Mouse (Mus musculus) layer of hippocampus, adult 11-12 months (tissue): Measurements from ENCODE around the gene Ifrd2.

ENCODE experiments used
- DNase-seq: peaks from one replicate; pipeline ENCODE4 v3.0.0; 2022; ENCODE audit warnings: low spot score

Ifrd2 gene

GRCm38 (mm10) chr9:107586974-107587832 lies at the start of gene Ifrd2:
Gene Ifrd2, plus strand, starts transcription at chr9:107587642.
- peak; percentile 98 for DNase-seq

GRCm38 (mm10) chr9:107538231-107538630 lies 49.2 kb upstream of the Ifrd2 start:
- DNase-seq: no peak

- DNase-seq: no peak
Measured at GRCm38 (mm10) chr9:107538711-107539110, 48.7 kb upstream of the Ifrd2 start.

- DNase-seq: no peak
Measured at GRCm38 (mm10) chr9:107539940-107540339, 47.5 kb upstream of the Ifrd2 start.

- no peak for DNase-seq
Measured at GRCm38 (mm10) chr9:107540420-107540819, 47.0 kb upstream of the Ifrd2 start.

GRCm38 (mm10) chr9:107541005-107541404 lies 46.4 kb upstream of the Ifrd2 start:
- no peak for DNase-seq

GRCm38 (mm10) chr9:107541474-107542351 lies 45.7 kb upstream of the Ifrd2 start, which contains the start of the genes Cyb561d2 and Nprl2:
Gene Cyb561d2, minus strand, starts transcription at chr9:107542193.
Gene Nprl2, plus strand, starts transcription at chr9:107542226.
- peak; percentile 94 for DNase-seq

- DNase-seq: no peak
Measured at GRCm38 (mm10) chr9:107542352-107542686, 45.1 kb upstream of the Ifrd2 start.

- no peak for DNase-seq
Measured at GRCm38 (mm10) chr9:107542721-107543120, 44.7 kb upstream of the Ifrd2 start.

GRCm38 (mm10) chr9:107543299-107543698 lies 44.1 kb upstream of the Ifrd2 start:
- no peak for DNase-seq

GRCm38 (mm10) chr9:107544196-107544700 lies 43.2 kb upstream of the Ifrd2 start:
- no peak for DNase-seq

- no peak for DNase-seq
Measured at GRCm38 (mm10) chr9:107544729-107545128, 42.7 kb upstream of the Ifrd2 start.

GRCm38 (mm10) chr9:107545199-107545598 lies 42.2 kb upstream of the Ifrd2 start:
- no peak for DNase-seq

- DNase-seq: peak; percentile 78
Measured at GRCm38 (mm10) chr9:107545602-107546001, 41.8 kb upstream of the Ifrd2 start.

GRCm38 (mm10) chr9:107547026-107547425 lies 40.4 kb upstream of the Ifrd2 start, which contains the start of gene Zmynd10:
Gene Zmynd10, plus strand, starts transcription at chr9:107547298.
- peak; percentile 88 for DNase-seq

GRCm38 (mm10) chr9:107547957-107548356 lies 39.5 kb upstream of the Ifrd2 start:
- no peak for DNase-seq

GRCm38 (mm10) chr9:107548820-107549219 lies 38.6 kb upstream of the Ifrd2 start:
- DNase-seq: no peak

- no peak for DNase-seq
Measured at GRCm38 (mm10) chr9:107549297-107550074, 38.0 kb upstream of the Ifrd2 start.

- no peak for DNase-seq
Measured at GRCm38 (mm10) chr9:107550491-107551116, 36.8 kb upstream of the Ifrd2 start.

- no peak for DNase-seq
Measured at GRCm38 (mm10) chr9:107551117-107551889, 36.1 kb upstream of the Ifrd2 start, which contains the start of gene Rassf1. Gene Rassf1, plus strand, starts transcription at chr9:107551555.
